Mouse (Mus musculus) c-Kit-positive CD71-negative TER-119-negative erythroid progenitor cells, embryonic 14.5 days (primary cell): ENCODE measurements at regions not wholly inside any gene's neighbourhood (a gene's known extent, or its start where the extent isn't known, plus 50 kb on each side); places are given as distances from the start of the nearest gene placed in this dataset.
A peak's percentile ranks its signal among the peaks of the same experiment; 100 is the strongest.
"Not testable (repeated sequence)": the region's sequence is repeated elsewhere in the genome, so short reads cannot be mapped to it uniquely, and the experiment has no call there.

Source experiments
- DNase-seq: peaks from one replicate; pipeline ENCODE4 v3.0.0-alpha.2; 2013; ENCODE audit warnings: low read depth

GRCm38 (mm10) chr5:5956716-5957115 is 207.6 kb upstream of the Steap1 start:
- DNase-seq, result no peak

- no peak for DNase-seq
These were observed 206.7 kb upstream of the Steap1 start for GRCm38 (mm10) chr5:5955783-5956182.

- DNase-seq, result no peak
These were observed 176.7 kb upstream of the Steap1 start for GRCm38 (mm10) chr5:5925796-5926195.

GRCm38 (mm10) chr5:5916427-5916826 is 167.3 kb upstream of the Steap1 start:
- no peak for DNase-seq

- no peak for DNase-seq
These were observed 140.2 kb upstream of the Steap1 start for GRCm38 (mm10) chr5:5889376-5889775.

- no peak for DNase-seq
These were observed 124.3 kb upstream of the Steap1 start for GRCm38 (mm10) chr5:5873425-5873824.

GRCm38 (mm10) chr5:5856146-5856724 is 107.1 kb upstream of the Steap1 start:
- no peak for DNase-seq

- peak; percentile 8 for DNase-seq
These were observed 96.8 kb upstream of the Steap1 start for GRCm38 (mm10) chr5:5845805-5846496.

GRCm38 (mm10) chr5:5844312-5844711 is 95.2 kb upstream of the Steap1 start:
- DNase-seq, result no peak

- no peak for DNase-seq
These were observed 89.6 kb upstream of the Steap1 start for GRCm38 (mm10) chr5:5838767-5839166.

- not testable (repeated sequence) for DNase-seq
These were observed 73.5 kb upstream of the Steap1 start for GRCm38 (mm10) chr5:5822666-5823065.
